Comparison of ENCODE assay signal across 8 mouse cellular contexts in genomic region chr2:52756691-52757090, GRCm38 (mm10). TPM values are rescaled to one million over a fixed set of nuclear protein-coding genes. Genes with fewer than 3 reads are reported as not detected.
DNase-seq lines count a peak whose midpoint lies in the region; ATAC-seq lines count a peak whose summit lies in the region.

No protein-coding gene starts in this region.

- no peaks in the 10 kb centered on the region for H3K4me1 ChIP-seq in heart, embryonic 10.5 days

- DNase-seq in heart, postnatal 10 days: peak; percentile 13 to 57
- DNase-seq in heart, embryonic 10.5 days (ENCODE audit: low spot score): no peak
- DNase-seq in right cerebral cortex, postnatal 4 days: peak; percentile 26
- DNase-seq in right cerebral cortex, adult 18-20 months: no peak
- peak; percentile 21 for DNase-seq in lung, postnatal 36 days
- no peak for DNase-seq in gastrocnemius, postnatal 25 days
- DNase-seq in right cerebral cortex, postnatal 36 days (ENCODE audit: low spot score in 2 of 2): no peak

- no peak overlapping the region for H3K4me3 ChIP-seq in heart, embryonic 10.5 days

- H3K9me3 ChIP-seq in heart, embryonic 10.5 days: no peaks in the 10 kb centered on the region

- no peaks in the 10 kb centered on the region for H3K36me3 ChIP-seq in heart, embryonic 10.5 days

- WGBS in heart, embryonic 10.5 days: 30% methylated on average over 3 of the region's 3 CpGs

- ATAC-seq in common myeloid progenitor, adult 5-6 weeks (replicated peaks; ENCODE audit: low read depth, poor library complexity, severe bottlenecking): peak; percentile 85

- no peaks in the 10 kb centered on the region for H3K27me3 ChIP-seq in heart, embryonic 10.5 days (ENCODE audit: insufficient read depth, poor library complexity, severe bottlenecking)

- intact Hi-C loops in heart, postnatal 10 days (cut with DNase I): loop anchor here (1.0 to 10.0 kb wide), 4 partner anchors 329 to 1328 kb away; partner anchors contain the start of gene Rprm

- no peak overlapping the region for H3K27ac ChIP-seq in heart, embryonic 10.5 days

RNA-seq across cellular contexts. Expression of gene Stam2, which starts 14.6 kb away (rescaled TPM):
- 10 to 100 TPM; 27.5 to 31.6 TPM for total RNA-seq in heart, postnatal 10 days (2021)
- 30.5 and 35.2 TPM in 2 replicates for polyA plus RNA-seq in heart, embryonic 10.5 days (2016; fragmentation: Nextera tagmentation; extraction: Ambion mirVana)
- 15.4 and 17.4 TPM in 2 replicates for total RNA-seq in common myeloid progenitor, adult 5-6 weeks (2017)
- total RNA-seq in gastrocnemius, postnatal 25 days (2021): 1 to 10 TPM; 7.0 to 9.1 TPM

Comparison
In these comparisons a context has a peak if more than half of its experiments do, and no peak if none do; other contexts are left out.
1. DNase-seq: peak in heart, postnatal 10 days (2 of 2), right cerebral cortex, postnatal 4 days (single experiment) and lung, postnatal 36 days (single experiment); none in heart, embryonic 10.5 days (single experiment), right cerebral cortex, adult 18-20 months (single experiment), gastrocnemius, postnatal 25 days (single experiment) and right cerebral cortex, postnatal 36 days (0 of 2).